10 mouse cellular contexts compared by ENCODE assay signal in genomic region chr16:94783696-94784095, GRCm38 (mm10).
A peak's percentile ranks its signal among the peaks of the same experiment; 100 is the strongest.
DNase-seq lines count a peak whose midpoint lies in the region; ATAC-seq lines count a peak whose summit lies in the region.
"Had no signal": no experiment of that assay in that cellular context is flagged by ENCODE, and none has a peak within 500 bp of the region (broad histone marks: within the 10 kb centered on the region; RNA-seq: fewer than 3 reads in every experiment).

No protein-coding gene starts in this region.

- no peaks in the 10 kb centered on the region for H3K36me3 ChIP-seq in hindbrain, embryonic 11.5 days (ENCODE audit: control insufficient read depth, insufficient read depth, low read length)
- H3K36me3 ChIP-seq in hindbrain, embryonic 13.5 days = no peaks in the 10 kb centered on the region

- no peaks in the 10 kb centered on the region for H3K9me3 ChIP-seq in hindbrain, embryonic 11.5 days (ENCODE audit: control insufficient read depth, low read length)
- no peaks in the 10 kb centered on the region for H3K9me3 ChIP-seq in hindbrain, embryonic 13.5 days

- 64% methylated on average over 7 of the region's 7 CpGs for WGBS in hindbrain, embryonic 11.5 days
- 62% methylated on average over 7 of the region's 7 CpGs for WGBS in hindbrain, embryonic 13.5 days

- H3K27ac ChIP-seq in hindbrain, embryonic 11.5 days (ENCODE audit: low read depth, low read length) = no peak overlapping the region
- no peak overlapping the region for H3K27ac ChIP-seq in hindbrain, embryonic 13.5 days
- H3K27ac ChIP-seq: macrophage had no signal

- H3K4me3 ChIP-seq in hindbrain, embryonic 11.5 days (ENCODE audit: low read depth, low read length) = no peak overlapping the region
- H3K4me3 ChIP-seq in hindbrain, embryonic 13.5 days = no peak overlapping the region

- no peak overlapping the region for H3K4me2 ChIP-seq in hindbrain, embryonic 11.5 days (replicated peaks; ENCODE audit: low read depth, low read length)
- no peak overlapping the region for H3K4me2 ChIP-seq in hindbrain, embryonic 13.5 days

- H3K9ac ChIP-seq in hindbrain, embryonic 11.5 days (ENCODE audit: low read depth, low read length) = no peak overlapping the region
- no peak overlapping the region for H3K9ac ChIP-seq in hindbrain, embryonic 13.5 days

- 0 out of 2 replicates have a peak, but pooled peaks cover 6% of the 10 kb centered on the region for H3K27me3 ChIP-seq in hindbrain, embryonic 11.5 days (ENCODE audit: control insufficient read depth, insufficient read depth, low read length)
- H3K27me3 ChIP-seq in hindbrain, embryonic 13.5 days = peaks cover 29% of the 10 kb centered on the region

- no peak for ATAC-seq in hindbrain, embryonic 11.5 days (ENCODE audit: low FRiP score)
- no peak for ATAC-seq in hindbrain, embryonic 13.5 days (ENCODE audit: low FRiP score)
- 0 out of 2 replicates have a peak, but pooled peaks have one; percentile 25 for ATAC-seq in common myeloid progenitor, adult 5-6 weeks (replicated peaks; ENCODE audit: low read depth, poor library complexity, severe bottlenecking)
- no peak for ATAC-seq in activated CD4-positive, CD25-positive, alpha-beta regulatory T cell, adult 4 months

- peak; percentile 36 for DNase-seq in hindbrain, embryonic 11.5 days (ENCODE audit: low spot score)
- DNase-seq in 3T3-L1 (ENCODE audit: low read depth, low spot score) = peak; percentile 12
- DNase-seq in B cell, adult 2 months = peak; percentile 19 to 24
- no peak for DNase-seq in spleen, postnatal 36 days (ENCODE audit: low spot score in 2 of 2)
- DNase-seq in frontal cortex, postnatal 25 days (ENCODE audit: low spot score in 2 of 2) = no peak
- DNase-seq: gastrocnemius, postnatal 14 days had no signal

- 0 out of 2 replicates have a peak, but pooled peaks cover 2% of the 10 kb centered on the region for H3K4me1 ChIP-seq in hindbrain, embryonic 11.5 days (replicated peaks; ENCODE audit: control insufficient read depth, insufficient read depth, low read length)
- H3K4me1 ChIP-seq in hindbrain, embryonic 13.5 days (replicated peaks) = peaks cover 18% of the 10 kb centered on the region

Comparison
In these comparisons a context has a peak if more than half of its experiments do, and no peak if none do; other contexts are left out.
1. DNase-seq: peak in hindbrain, embryonic 11.5 days (single experiment), 3T3-L1 (single experiment) and B cell, adult 2 months (2 of 2); none in spleen, postnatal 36 days (0 of 2) and frontal cortex, postnatal 25 days (0 of 2).